In the genomic region with DNA sequence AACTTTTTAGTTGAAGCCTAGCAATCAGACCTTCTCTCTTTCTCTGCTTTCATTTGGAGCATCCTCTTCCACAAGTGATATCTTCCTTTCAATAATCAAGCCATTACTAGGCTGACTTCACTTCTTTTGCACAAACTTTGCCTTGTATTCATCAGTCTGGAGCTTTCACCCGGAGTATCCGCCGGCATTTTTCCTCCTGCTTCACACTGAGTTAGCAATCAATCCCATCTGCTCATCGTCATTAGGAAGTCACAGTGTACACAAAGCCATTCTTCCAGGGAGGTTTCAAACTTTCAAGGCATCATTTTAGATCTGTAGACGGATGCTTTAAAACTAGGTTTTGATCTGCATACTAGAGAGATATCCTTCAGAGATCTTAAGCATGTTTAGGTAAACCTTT, we compare ENCODE assay signal across 26 mouse cellular contexts.
DNase-seq lines count a peak whose midpoint lies in the region; ATAC-seq lines count a peak whose summit lies in the region.
"Had no signal": no experiment of that assay in that cellular context is flagged by ENCODE, and none has a peak within 500 bp of the region (broad histone marks: within the 10 kb centered on the region; RNA-seq: fewer than 3 reads in every experiment).

No protein-coding gene starts in this region.

- 10% methylated on average over 5 of the region's 5 CpGs for WGBS in forebrain, embryonic 14.5 days
- WGBS in forebrain, embryonic 12.5 days: 15% methylated on average over 5 of the region's 5 CpGs
- WGBS in midbrain, embryonic 13.5 days: 14% methylated on average over 5 of the region's 5 CpGs
- WGBS in midbrain, embryonic 15.5 days: 11% methylated on average over 5 of the region's 5 CpGs

- no peak overlapping the region for H3K4me3 ChIP-seq in forebrain, embryonic 14.5 days (ENCODE audit: low read depth, low read length)
- H3K4me3 ChIP-seq in forebrain, embryonic 12.5 days (replicated peaks): no peak overlapping the region
- no peak overlapping the region for H3K4me3 ChIP-seq in midbrain, embryonic 13.5 days (replicated peaks)
- H3K4me3 ChIP-seq in midbrain, embryonic 15.5 days: no peak overlapping the region
- H3K4me3 ChIP-seq: heart, embryonic 13.5 days; hindbrain, embryonic 12.5 days; intestine, embryonic 15.5 days; neural tube, embryonic 13.5 days; stomach, embryonic 15.5 days had no signal

- H3K9ac ChIP-seq in forebrain, embryonic 14.5 days (ENCODE audit: low read length): no peak overlapping the region
- no peak overlapping the region for H3K9ac ChIP-seq in forebrain, embryonic 12.5 days
- no peak overlapping the region for H3K9ac ChIP-seq in midbrain, embryonic 13.5 days (replicated peaks)
- no peak overlapping the region for H3K9ac ChIP-seq in midbrain, embryonic 15.5 days
- H3K9ac ChIP-seq: heart, embryonic 13.5 days; hindbrain, embryonic 12.5 days; intestine, embryonic 15.5 days; liver, postnatal 0 days; neural tube, embryonic 13.5 days; stomach, embryonic 15.5 days had no signal

- H3K27ac ChIP-seq in forebrain, embryonic 14.5 days (ENCODE audit: low read depth, low read length): no peak overlapping the region
- H3K27ac ChIP-seq in forebrain, embryonic 12.5 days: no peak overlapping the region
- no peak overlapping the region for H3K27ac ChIP-seq in midbrain, embryonic 13.5 days
- H3K27ac ChIP-seq in midbrain, embryonic 15.5 days: no peak overlapping the region
- H3K27ac ChIP-seq: heart, embryonic 13.5 days; hindbrain, embryonic 12.5 days; intestine, embryonic 15.5 days; neural tube, embryonic 13.5 days; stomach, embryonic 15.5 days had no signal

- H3K36me3 ChIP-seq in forebrain, embryonic 14.5 days (ENCODE audit: control insufficient read depth, insufficient read depth, low read length): no peaks in the 10 kb centered on the region
- no peaks in the 10 kb centered on the region for H3K36me3 ChIP-seq in forebrain, embryonic 12.5 days (replicated peaks)
- no peaks in the 10 kb centered on the region for H3K36me3 ChIP-seq in midbrain, embryonic 13.5 days
- no peaks in the 10 kb centered on the region for H3K36me3 ChIP-seq in midbrain, embryonic 15.5 days (replicated peaks)
- H3K36me3 ChIP-seq: heart, embryonic 13.5 days; hindbrain, embryonic 12.5 days; intestine, embryonic 15.5 days; neural tube, embryonic 13.5 days; stomach, embryonic 15.5 days had no signal

- ATAC-seq in cerebellum, adult (ENCODE audit: insufficient number of reproducible peaks, low FRiP score, low TSS enrichment): peak; percentile 36; the same call in 1 of the 2 replicates
- ATAC-seq in forebrain, embryonic 14.5 days: no peak
- ATAC-seq in forebrain, embryonic 12.5 days (ENCODE audit: low FRiP score): no peak
- 0 out of 2 replicates have a peak, but pooled peaks have one; percentile 37 for ATAC-seq in midbrain, embryonic 13.5 days
- ATAC-seq in midbrain, embryonic 15.5 days (replicated peaks): no peak
- ATAC-seq: activated CD4-positive, CD25-positive, alpha-beta regulatory T cell, adult 4 months; intestine, embryonic 15.5 days; liver, postnatal 0 days had no signal

- DNase-seq in cerebellum, adult 18-20 months: no peak
- DNase-seq in forebrain, embryonic 14.5 days (ENCODE audit: low spot score): peak; percentile 40
- DNase-seq in forelimb bud, embryonic 11.5 days (ENCODE audit: low read depth, low spot score): peak; percentile 31
- DNase-seq in layer of hippocampus, adult 11-12 months (ENCODE audit: low spot score): no peak
- DNase-seq: adrenal gland, adult 8-10 months; cerebellum, adult 9-10 months; gastrocnemius, postnatal 25 days; heart, adult 18-20 months; heart, postnatal 14 days; kidney, adult 9 months; kidney, postnatal 14 days; layer of hippocampus, postnatal 36 days; liver, postnatal 0 days; lung, postnatal 10 days; thymus, postnatal 36 days had no signal

- H3K4me2 ChIP-seq in forebrain, embryonic 14.5 days (ENCODE audit: low read length): no peak overlapping the region
- no peak overlapping the region for H3K4me2 ChIP-seq in forebrain, embryonic 12.5 days
- no peak overlapping the region for H3K4me2 ChIP-seq in midbrain, embryonic 13.5 days (replicated peaks)
- no peak overlapping the region for H3K4me2 ChIP-seq in midbrain, embryonic 15.5 days
- H3K4me2 ChIP-seq: heart, embryonic 13.5 days; hindbrain, embryonic 12.5 days; intestine, embryonic 15.5 days; liver, embryonic 11.5 days; neural tube, embryonic 13.5 days; stomach, embryonic 15.5 days had no signal

- H3K4me1 ChIP-seq in forebrain, embryonic 14.5 days (ENCODE audit: control insufficient read depth, insufficient read depth, low read length): peaks cover 13% of the 10 kb centered on the region
- peaks cover 6% of the 10 kb centered on the region; the same call in 1 of the 2 replicates for H3K4me1 ChIP-seq in forebrain, embryonic 12.5 days
- H3K4me1 ChIP-seq in midbrain, embryonic 13.5 days (replicated peaks): peaks cover 13% of the 10 kb centered on the region
- H3K4me1 ChIP-seq in midbrain, embryonic 15.5 days: peaks cover 7% of the 10 kb centered on the region; the same call in 1 of the 2 replicates
- H3K4me1 ChIP-seq: heart, embryonic 13.5 days; intestine, embryonic 15.5 days; stomach, embryonic 15.5 days had no signal

- no peaks in the 10 kb centered on the region for H3K9me3 ChIP-seq in forebrain, embryonic 14.5 days (replicated peaks; ENCODE audit: control insufficient read depth, low read length)
- no peaks in the 10 kb centered on the region for H3K9me3 ChIP-seq in forebrain, embryonic 12.5 days
- H3K9me3 ChIP-seq in midbrain, embryonic 13.5 days: 0 out of 2 replicates have a peak, but pooled peaks cover 3% of the 10 kb centered on the region
- 0 out of 2 replicates have a peak, but pooled peaks cover 2% of the 10 kb centered on the region for H3K9me3 ChIP-seq in midbrain, embryonic 15.5 days
- H3K9me3 ChIP-seq: intestine, embryonic 15.5 days; neural tube, embryonic 13.5 days; stomach, embryonic 15.5 days had no signal

- no peaks in the 10 kb centered on the region for H3K27me3 ChIP-seq in forebrain, embryonic 14.5 days (replicated peaks; ENCODE audit: control insufficient read depth, insufficient read depth, low read length)
- no peaks in the 10 kb centered on the region for H3K27me3 ChIP-seq in forebrain, embryonic 12.5 days
- no peaks in the 10 kb centered on the region for H3K27me3 ChIP-seq in midbrain, embryonic 13.5 days
- H3K27me3 ChIP-seq in midbrain, embryonic 15.5 days (replicated peaks): no peaks in the 10 kb centered on the region
- H3K27me3 ChIP-seq: heart, embryonic 13.5 days; hindbrain, embryonic 12.5 days; intestine, embryonic 15.5 days; neural tube, embryonic 13.5 days; stomach, embryonic 15.5 days had no signal

Comparison
In these comparisons a context has a peak if more than half of its experiments do, and no peak if none do; other contexts are left out.
1. ATAC-seq: peak in cerebellum, adult (single experiment) and midbrain, embryonic 13.5 days (single experiment); none in forebrain, embryonic 14.5 days (single experiment), forebrain, embryonic 12.5 days (single experiment) and midbrain, embryonic 15.5 days (single experiment).
2. DNase-seq: peak in forebrain, embryonic 14.5 days (single experiment) and forelimb bud, embryonic 11.5 days (single experiment); none in cerebellum, adult 18-20 months (0 of 2) and layer of hippocampus, adult 11-12 months (single experiment).